Mouse (Mus musculus): ENCODE measurements around the gene Nos3.

Gene Nos3

DNA sequence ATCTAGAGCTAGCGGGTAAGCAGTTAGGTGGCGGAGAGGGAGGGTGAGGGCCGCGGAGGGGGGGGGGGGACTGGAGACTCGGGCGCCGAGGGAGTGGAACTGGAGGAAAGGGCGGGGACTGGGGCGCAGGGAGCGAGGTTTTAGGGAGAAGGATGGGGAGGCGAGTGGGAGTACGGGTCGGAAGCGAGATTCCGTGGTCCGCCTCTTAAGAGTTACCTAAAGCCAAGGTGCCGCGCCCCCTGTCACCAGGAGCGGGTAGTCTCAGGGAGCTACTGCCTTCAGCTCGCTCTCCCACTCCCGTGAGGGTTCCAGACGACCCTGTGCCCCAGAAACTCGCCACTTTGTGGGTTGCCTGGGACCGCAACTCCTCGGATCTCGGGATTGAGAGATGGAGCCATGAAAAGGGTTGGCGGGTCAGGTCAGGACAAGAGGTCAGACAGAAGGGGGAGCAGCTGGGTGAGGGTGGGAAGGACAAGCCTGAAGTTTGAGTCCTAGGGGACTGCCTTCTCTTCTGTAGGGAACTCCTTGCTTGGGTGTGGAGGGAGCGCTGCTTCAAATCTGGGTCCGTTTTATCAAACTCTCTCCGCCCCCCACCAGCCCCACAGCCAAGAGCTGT lies 60.9 kb downstream of the Nos3 start:
- in situ Hi-C loops (cut with MboI, MseI): no loop called here

DNA sequence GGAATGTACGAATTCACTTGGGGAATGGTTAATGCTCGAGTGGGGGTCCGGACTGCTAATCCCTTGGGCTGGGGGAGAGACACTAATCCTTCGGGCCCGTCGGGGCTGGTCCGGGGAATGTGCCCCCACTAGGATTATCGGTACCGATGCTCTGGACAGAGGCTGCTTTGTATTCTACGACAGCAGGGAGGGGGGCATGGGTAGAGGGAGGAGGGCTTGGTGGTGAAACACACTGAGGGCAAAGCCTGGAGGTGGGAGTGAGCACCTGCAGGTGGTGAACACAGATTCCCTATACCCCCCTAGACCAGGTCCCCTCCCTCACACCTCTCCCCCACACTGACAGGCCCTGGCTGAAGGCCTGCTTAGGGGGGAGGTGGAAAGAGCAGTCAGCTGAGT lies 61.4 kb downstream of the Nos3 start:
- in situ Hi-C loops (cut with MboI, MseI): no loop called here

DNA sequence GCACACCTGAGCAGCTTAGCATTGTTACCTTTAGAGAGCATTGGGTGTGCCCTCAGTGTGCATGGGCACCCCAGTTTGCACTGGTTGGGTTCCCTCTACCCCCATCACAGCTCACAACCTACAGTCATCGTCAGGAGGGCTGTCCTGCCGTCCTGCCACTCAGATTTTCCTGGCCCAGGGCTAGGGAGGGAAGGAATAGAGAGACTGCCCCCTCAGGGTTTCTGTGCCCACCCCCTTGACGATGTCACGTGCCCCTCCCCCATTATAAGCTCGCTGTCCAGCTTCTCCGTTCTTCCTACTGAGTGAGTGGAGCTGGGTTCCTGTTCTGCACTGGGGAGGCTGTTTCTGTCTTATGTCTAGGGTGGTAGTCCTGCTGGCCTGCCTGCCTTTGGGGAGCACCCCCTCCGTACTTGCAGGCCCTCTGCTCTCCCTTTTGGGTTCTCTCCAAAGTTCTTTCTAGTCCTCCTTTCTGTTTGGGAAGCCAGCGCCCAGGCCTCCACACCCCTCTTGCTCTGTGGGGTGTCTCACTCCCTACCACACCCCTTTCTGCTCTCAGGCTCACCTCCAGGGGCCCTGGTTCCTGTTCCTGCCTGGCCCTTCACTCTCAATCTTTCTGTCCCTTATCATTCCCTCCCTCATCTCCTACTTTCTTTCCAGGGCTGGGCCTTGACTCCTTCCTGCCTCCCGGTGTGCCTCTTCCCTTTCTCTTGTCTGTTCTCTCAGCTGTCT lies 62.1 kb downstream of the Nos3 start:
- in situ Hi-C loops (cut with MboI, MseI): no loop called here

DNA sequence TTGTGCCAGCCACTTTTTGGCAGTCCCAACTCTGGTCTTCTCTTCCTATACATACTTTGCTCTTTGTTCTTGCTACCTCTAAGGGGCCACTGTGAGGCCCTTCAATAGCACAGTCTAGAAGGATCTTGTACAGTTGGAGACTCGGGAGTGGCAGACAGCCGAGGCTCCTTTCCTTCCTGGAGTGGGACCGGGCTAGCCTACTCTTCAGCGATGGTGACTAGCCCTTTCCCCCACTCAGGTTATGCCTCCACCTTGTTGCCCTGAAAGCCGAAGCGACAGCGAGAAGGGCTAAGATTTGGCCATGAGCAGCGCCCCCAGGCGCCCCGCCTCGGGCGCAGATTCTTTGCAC lies 62.6 kb downstream of the Nos3 start:
- in situ Hi-C loops (cut with MboI, MseI): no loop called here

DNA sequence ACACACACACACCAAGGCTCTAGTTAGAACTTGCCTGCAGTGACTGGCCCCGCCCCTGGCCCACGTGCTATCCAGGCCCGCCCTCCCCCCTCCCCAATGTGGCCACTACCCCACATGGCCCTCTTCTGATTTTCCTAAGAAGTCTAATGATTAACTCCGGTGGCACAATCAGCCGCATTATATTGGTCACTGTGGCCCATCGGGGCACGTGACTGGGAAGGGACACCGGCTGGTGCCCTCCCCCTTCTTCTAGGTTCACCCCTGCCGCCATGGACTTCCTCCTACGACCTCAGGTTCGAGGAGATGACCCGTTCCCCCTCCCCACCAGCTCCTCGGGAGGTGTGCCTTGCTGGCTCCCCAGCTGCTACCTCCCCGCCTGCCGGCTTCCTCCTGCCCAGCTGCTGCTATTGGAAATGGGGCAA lies 63.4 kb downstream of the Nos3 start:
- in situ Hi-C loops (cut with MboI, MseI): no loop called here

DNA sequence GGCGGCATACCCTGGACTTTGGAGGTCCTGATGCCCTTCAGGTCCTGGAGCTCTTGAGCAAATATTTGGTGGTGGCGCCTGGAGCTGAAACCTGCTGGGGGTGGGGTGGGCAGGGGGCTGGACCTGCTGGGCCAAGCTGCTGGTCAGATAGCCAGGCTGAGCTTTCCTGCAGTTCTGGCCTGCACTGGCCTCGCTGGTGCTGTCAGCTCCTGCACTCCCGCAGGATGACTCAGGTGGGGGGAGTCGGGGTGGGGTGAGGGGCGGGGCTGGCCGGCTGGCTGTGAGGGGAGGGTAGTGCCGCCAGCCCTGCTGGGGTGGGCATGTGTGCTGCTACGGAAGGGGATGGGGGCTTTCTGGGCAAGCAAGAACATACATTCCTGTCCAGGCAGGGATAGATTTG lies 64.0 kb downstream of the Nos3 start:
- in situ Hi-C loops (cut with MboI, MseI): no loop called here

DNA sequence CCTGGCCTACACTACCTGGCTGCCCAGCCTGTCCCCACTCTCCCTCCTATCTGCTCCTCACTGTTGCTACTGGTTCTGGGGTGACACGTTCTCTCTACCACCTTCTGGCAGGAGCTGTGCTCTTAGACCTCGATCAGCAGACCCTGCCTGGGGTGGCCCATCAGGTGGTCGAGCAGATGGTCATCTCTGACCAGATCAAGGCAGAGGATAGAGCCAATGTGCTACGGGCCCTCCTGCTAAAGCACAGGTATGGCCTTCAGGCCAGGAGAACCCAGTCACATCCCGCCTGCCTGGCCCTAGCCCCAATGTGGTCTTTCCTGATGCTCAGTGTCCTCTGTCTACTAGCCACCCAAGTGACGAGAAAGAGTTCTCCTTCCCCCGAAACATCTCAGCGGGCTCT lies 69.4 kb downstream of the Nos3 start:
- in situ Hi-C loops (cut with MboI, MseI): no loop called here

Measured in T-helper 1 cell (primary cell).